Mouse (Mus musculus): ENCODE results near the gene Pms2.

GRCm38 (mm10) chr5:143930656-143931055 lies 20.9 kb downstream of the Pms2 start:
- no peak for TF ChIP-seq EP300 (IDR thresholded peaks at IDR 0.05; ENCODE audit: low read depth)
- no peak for TF ChIP-seq CTCF (IDR thresholded peaks at IDR 0.05; ENCODE audit: low read depth)
